Mouse (Mus musculus): ENCODE measurements around the gene Mxra8.

DNA sequence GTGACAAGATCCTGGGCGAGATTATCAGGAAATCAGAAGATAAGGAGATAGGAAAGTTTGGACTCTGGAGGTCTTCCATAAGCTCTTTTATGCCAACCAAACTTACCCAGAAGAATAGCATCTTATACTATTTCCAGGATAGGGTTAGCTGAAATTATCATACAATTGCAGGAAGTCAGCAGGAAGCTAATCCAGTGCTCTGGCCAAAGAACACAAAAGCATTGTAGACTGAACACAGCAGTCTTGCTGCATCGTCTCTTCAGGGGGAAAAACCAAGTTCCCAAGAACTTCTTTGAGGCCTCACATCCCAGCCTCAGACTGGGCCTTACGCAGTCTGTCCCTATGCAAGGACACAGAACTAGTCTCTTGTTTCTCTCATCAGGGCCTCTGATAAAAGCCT is 44.1 kb downstream of the Mxra8 start:
- TF ChIP-seq GATA1 (IDR thresholded peaks at IDR 0.05; ENCODE audit: low read length) (no peak), TAL1 (IDR thresholded peaks at IDR 0.05; ENCODE audit: low read length) (no peak)
